Mouse (Mus musculus) liver, embryonic 15.5 days (tissue): ENCODE measurements at regions not wholly inside any gene's neighbourhood (a gene's known extent, or its start where the extent isn't known, plus 50 kb on each side); places are given as distances from the start of the nearest gene placed in this dataset.

ENCODE experiments used
- ATAC-seq: fragments of 200-750 bp; cut with Nextera tagmentation; 2 replicates; pipeline ENCODE4 v1.8.0; 2017; ENCODE audit warnings: moderate number of reproducible peaks, mild to moderate bottlenecking, moderate library complexity; ENCODE audit not compliant: insufficient read depth
- H3K27ac ChIP-seq: fragments of 300-500 bp; sonication (generic); replicated peaks from 2 replicates; pipeline ENCODE4 v1.5.1; 2015; ENCODE audit warnings: mild to moderate bottlenecking, inconsistent platforms
- H3K27me3 ChIP-seq: fragments of 300-500 bp; sonication (generic); 2 replicates; pipeline ENCODE4 v1.6.1; 2015; ENCODE audit warnings: mild to moderate bottlenecking, inconsistent platforms
- H3K36me3 ChIP-seq: fragments of 300-500 bp; sonication (generic); replicated peaks from 2 replicates; pipeline ENCODE4 v1.6.1; 2015; ENCODE audit warnings: moderate library complexity, mild to moderate bottlenecking, inconsistent platforms
- H3K4me1 ChIP-seq: fragments of 300-500 bp; sonication (generic); replicated peaks from 2 replicates; pipeline ENCODE4 v1.6.1; 2015; ENCODE audit warnings: inconsistent platforms
- H3K4me2 ChIP-seq: fragments of 300-500 bp; sonication (generic); 2 replicates; pipeline ENCODE4 v1.6.1; 2015; ENCODE audit warnings: moderate library complexity, mild to moderate bottlenecking, inconsistent platforms
- H3K4me3 ChIP-seq: fragments of 300-500 bp; sonication (generic); replicated peaks from 2 replicates; pipeline ENCODE4 v1.5.1; 2015; ENCODE audit warnings: mild to moderate bottlenecking, inconsistent platforms
- H3K9ac ChIP-seq: fragments of 300-500 bp; sonication (generic); 2 replicates; pipeline ENCODE4 v1.6.1; 2015; ENCODE audit warnings: moderate library complexity, mild to moderate bottlenecking, inconsistent platforms
- H3K9me3 ChIP-seq: fragments of 300-500 bp; sonication (generic); replicated peaks from 2 replicates; pipeline ENCODE4 v1.6.1; 2016; ENCODE audit warnings: inconsistent platforms
- WGBS: fragments of 180-500 bp; shearing (Covaris S2); methylation state at CpG from one replicate; pipeline ENCODE4 v1.1.7; 2015; ENCODE audit warnings: mixed read lengths; ENCODE audit not compliant: insufficient replicate concordance; 5-methylcytosine and 5-hydroxymethylcytosine counted together

GRCm38 (mm10) chr5:52015786-52016185, 174.5 kb downstream of the Dhx15 start:
- no peaks in the 10 kb centered on the region for H3K36me3 ChIP-seq
- no peak overlapping the region for H3K27ac ChIP-seq
- no peak for ATAC-seq
- no peaks in the 10 kb centered on the region for H3K4me1 ChIP-seq
- H3K9ac ChIP-seq, result no peak overlapping the region
- no peak overlapping the region for H3K4me2 ChIP-seq
- no peaks in the 10 kb centered on the region for H3K9me3 ChIP-seq
- H3K4me3 ChIP-seq, result no peak overlapping the region
- no peaks in the 10 kb centered on the region for H3K27me3 ChIP-seq
- 46% methylated on average over 6 of the region's 6 CpGs for WGBS

DNA sequence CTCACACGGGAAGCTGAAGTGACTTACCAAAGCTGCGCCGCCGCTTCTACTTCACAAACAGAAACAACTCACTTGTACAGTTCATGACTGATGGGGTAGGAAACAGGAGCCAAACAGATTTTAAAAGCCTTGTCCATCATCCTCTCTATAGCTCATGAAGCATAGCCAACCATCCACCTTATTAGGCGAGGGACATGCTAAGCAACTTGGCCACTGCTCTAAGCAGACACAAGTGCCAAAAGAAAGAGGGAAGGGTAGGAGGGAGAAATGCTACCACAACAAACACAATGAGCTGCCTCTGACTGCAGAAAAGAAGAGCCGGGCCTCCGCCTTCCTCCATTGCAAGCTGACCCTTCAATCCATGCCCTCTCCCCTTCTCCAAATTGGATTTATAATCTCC, 179.9 kb downstream of the Dhx15 start:
- Histone ChIP-seq H3K4me3 (no peak overlapping the region), H3K27ac (no peak overlapping the region), H3K36me3 (no peaks in the 10 kb centered on the region), H3K9ac (no peak overlapping the region), H3K4me2 (no peak overlapping the region), H3K9me3 (no peaks in the 10 kb centered on the region), H3K4me1 (no peaks in the 10 kb centered on the region), H3K27me3 (no peaks in the 10 kb centered on the region)
- WGBS, result 76% methylated on average over 7 of the region's 7 CpGs
- no peak for ATAC-seq

- Histone ChIP-seq H3K27me3 (no peaks in the 10 kb centered on the region), H3K4me3 (no peak overlapping the region), H3K4me2 (no peak overlapping the region), H3K9me3 (no peaks in the 10 kb centered on the region), H3K4me1 (no peaks in the 10 kb centered on the region), H3K9ac (no peak overlapping the region), H3K36me3 (no peaks in the 10 kb centered on the region), H3K27ac (no peak overlapping the region)
- ATAC-seq, result no peak
- whole genome bisulfite sequencing, result 16% methylated on average over 3 of the region's 3 CpGs
Observed at GRCm38 (mm10) chr5:52008942-52009341, 181.4 kb downstream of the Dhx15 start.

DNA sequence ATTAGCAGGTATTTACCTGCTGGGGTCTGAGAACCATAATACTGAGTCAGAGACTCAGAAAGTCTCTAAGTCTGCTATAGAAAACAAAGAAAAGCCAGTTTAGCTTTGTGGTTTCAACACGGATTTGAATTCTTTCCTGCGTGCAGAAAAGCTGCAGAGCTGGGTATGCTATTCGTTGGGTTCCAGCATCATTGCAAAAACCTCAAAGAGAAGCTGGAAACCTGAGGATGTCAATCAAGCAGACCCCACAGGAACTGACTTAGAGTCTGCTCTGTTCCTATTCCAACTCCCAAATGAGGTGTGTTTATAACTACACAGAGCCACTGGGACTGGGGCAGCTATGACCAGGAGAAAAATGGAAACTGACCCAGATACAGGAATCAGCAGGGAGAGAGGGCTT, 183.5 kb downstream of the Dhx15 start:
- Histone ChIP-seq H3K27ac (no peak overlapping the region), H3K27me3 (no peaks in the 10 kb centered on the region), H3K9ac (no peak overlapping the region), H3K4me3 (no peak overlapping the region), H3K4me2 (no peak overlapping the region), H3K36me3 (no peaks in the 10 kb centered on the region), H3K9me3 (no peaks in the 10 kb centered on the region), H3K4me1 (no peaks in the 10 kb centered on the region)
- 12% methylated on average over 3 of the region's 3 CpGs for WGBS
- no peak for ATAC-seq

- no peak overlapping the region for H3K4me2 ChIP-seq
- no peak for ATAC-seq
- no peak overlapping the region for H3K4me3 ChIP-seq
- H3K27ac ChIP-seq, result no peak overlapping the region
- H3K4me1 ChIP-seq, result no peaks in the 10 kb centered on the region
- H3K27me3 ChIP-seq, result 0 out of 2 replicates have a peak, but pooled peaks cover 9% of the 10 kb centered on the region
- H3K9ac ChIP-seq, result no peak overlapping the region
- whole genome bisulfite sequencing, result 28% methylated on average over 10 of the region's 10 CpGs
- no peaks in the 10 kb centered on the region for H3K9me3 ChIP-seq
- no peaks in the 10 kb centered on the region for H3K36me3 ChIP-seq
Observed at GRCm38 (mm10) chr5:51990847-51991610, 199.3 kb downstream of the Dhx15 start.

DNA sequence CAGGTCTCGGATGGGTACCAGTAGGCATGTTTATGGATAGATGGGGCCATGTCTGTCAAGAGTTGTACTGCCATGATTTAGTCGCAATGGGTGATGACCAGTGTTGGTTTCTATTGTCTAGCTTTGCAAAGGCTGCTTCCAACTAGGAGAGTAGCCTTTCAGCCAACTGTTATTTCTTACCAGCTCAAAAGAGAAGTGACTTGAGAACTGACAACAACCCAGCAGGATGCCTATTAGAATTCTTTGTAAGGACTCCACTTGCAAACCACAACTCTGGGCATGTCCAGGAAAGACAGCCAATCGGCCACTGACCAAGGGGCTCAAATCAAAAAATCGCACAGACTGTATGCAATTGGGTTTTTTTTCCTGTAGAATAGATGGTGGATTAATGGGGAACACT, 200.9 kb downstream of the Dhx15 start:
- no peak for ATAC-seq
- Histone ChIP-seq H3K36me3 (no peaks in the 10 kb centered on the region), H3K4me2 (no peak overlapping the region), H3K9me3 (no peaks in the 10 kb centered on the region), H3K4me1 (no peaks in the 10 kb centered on the region), H3K4me3 (no peak overlapping the region), H3K27ac (no peak overlapping the region), H3K27me3 (0 out of 2 replicates have a peak, but pooled peaks cover 9% of the 10 kb centered on the region), H3K9ac (no peak overlapping the region)
- 52% methylated on average over 4 of the region's 4 CpGs for WGBS

GRCm38 (mm10) chr5:51988913-51989312, 201.4 kb downstream of the Dhx15 start:
- Histone ChIP-seq H3K4me1 (no peaks in the 10 kb centered on the region), H3K36me3 (no peaks in the 10 kb centered on the region), H3K9me3 (no peaks in the 10 kb centered on the region), H3K9ac (no peak overlapping the region), H3K27me3 (0 out of 2 replicates have a peak, but pooled peaks cover 9% of the 10 kb centered on the region), H3K27ac (no peak overlapping the region), H3K4me3 (no peak overlapping the region), H3K4me2 (no peak overlapping the region)
- 25% methylated on average over 6 of the region's 6 CpGs for WGBS
- ATAC-seq, result no peak

GRCm38 (mm10) chr5:51984966-51985365, 205.3 kb downstream of the Dhx15 start:
- Histone ChIP-seq H3K4me2 (no peak overlapping the region), H3K9ac (no peak overlapping the region), H3K4me3 (no peak overlapping the region), H3K36me3 (no peaks in the 10 kb centered on the region), H3K27me3 (no peaks in the 10 kb centered on the region), H3K27ac (no peak overlapping the region), H3K9me3 (no peaks in the 10 kb centered on the region), H3K4me1 (no peaks in the 10 kb centered on the region)
- ATAC-seq, result no peak
- 67% methylated on average over 6 of the region's 6 CpGs for WGBS

DNA sequence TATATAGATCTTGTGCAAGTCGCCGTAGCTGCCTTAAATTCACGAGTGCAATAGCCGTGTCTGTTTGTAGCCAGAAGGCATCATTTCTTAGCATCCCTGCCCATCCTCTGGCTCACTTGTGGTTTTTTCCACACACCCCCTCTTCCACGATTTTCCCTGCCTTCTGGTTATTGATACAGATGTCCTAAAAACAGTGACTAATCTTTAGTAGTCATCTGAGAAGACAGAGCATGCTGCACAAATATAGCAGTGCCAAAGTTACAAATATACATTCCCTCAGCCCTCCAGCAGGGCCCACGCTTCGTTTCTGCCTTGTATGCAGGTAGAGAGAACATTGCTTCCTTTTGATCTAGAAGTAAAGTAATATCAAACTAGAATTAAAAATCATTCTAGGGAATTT, 207.5 kb downstream of the Dhx15 start:
- no peak overlapping the region for H3K4me3 ChIP-seq
- no peaks in the 10 kb centered on the region for H3K36me3 ChIP-seq
- no peaks in the 10 kb centered on the region for H3K4me1 ChIP-seq
- H3K27ac ChIP-seq, result no peak overlapping the region
- H3K9me3 ChIP-seq, result no peaks in the 10 kb centered on the region
- no peak overlapping the region for H3K9ac ChIP-seq
- ATAC-seq, result no peak
- 75% methylated on average over 7 of the region's 7 CpGs for WGBS
- no peaks in the 10 kb centered on the region for H3K27me3 ChIP-seq
- no peak overlapping the region for H3K4me2 ChIP-seq

GRCm38 (mm10) chr5:51980901-51981300, 209.4 kb downstream of the Dhx15 start:
- no peaks in the 10 kb centered on the region for H3K4me1 ChIP-seq
- no peak overlapping the region for H3K4me3 ChIP-seq
- H3K9ac ChIP-seq, result no peak overlapping the region
- no peak overlapping the region for H3K27ac ChIP-seq
- WGBS, result 58% methylated on average over 5 of the region's 5 CpGs
- H3K36me3 ChIP-seq, result no peaks in the 10 kb centered on the region
- H3K4me2 ChIP-seq, result no peak overlapping the region
- H3K9me3 ChIP-seq, result no peaks in the 10 kb centered on the region
- no peak for ATAC-seq
- no peaks in the 10 kb centered on the region for H3K27me3 ChIP-seq

- WGBS, result 42% methylated on average over 5 of the region's 5 CpGs
- Histone ChIP-seq H3K9ac (no peak overlapping the region), H3K4me1 (no peaks in the 10 kb centered on the region), H3K27ac (no peak overlapping the region), H3K4me2 (no peak overlapping the region), H3K27me3 (no peaks in the 10 kb centered on the region), H3K36me3 (no peaks in the 10 kb centered on the region), H3K4me3 (no peak overlapping the region), H3K9me3 (no peaks in the 10 kb centered on the region)
- no peak for ATAC-seq
Observed at GRCm38 (mm10) chr5:51952499-51952898, 237.8 kb downstream of the Dhx15 start.

- no peak for ATAC-seq
- Histone ChIP-seq H3K27ac (no peak overlapping the region), H3K27me3 (no peaks in the 10 kb centered on the region), H3K4me1 (no peaks in the 10 kb centered on the region), H3K9ac (no peak overlapping the region), H3K4me3 (no peak overlapping the region), H3K36me3 (no peaks in the 10 kb centered on the region), H3K4me2 (no peak overlapping the region), H3K9me3 (no peaks in the 10 kb centered on the region)
- WGBS, result 49% methylated on average over 5 of the region's 5 CpGs
Observed at GRCm38 (mm10) chr5:51949996-51950395, 240.3 kb downstream of the Dhx15 start.
